Mouse (Mus musculus) lung, postnatal 10 days (tissue): ENCODE data around the gene Dcaf11.

Source experiments
- DNase-seq: peaks from one replicate; pipeline ENCODE4 v3.0.0; 2021

The Dcaf11 gene

DNA sequence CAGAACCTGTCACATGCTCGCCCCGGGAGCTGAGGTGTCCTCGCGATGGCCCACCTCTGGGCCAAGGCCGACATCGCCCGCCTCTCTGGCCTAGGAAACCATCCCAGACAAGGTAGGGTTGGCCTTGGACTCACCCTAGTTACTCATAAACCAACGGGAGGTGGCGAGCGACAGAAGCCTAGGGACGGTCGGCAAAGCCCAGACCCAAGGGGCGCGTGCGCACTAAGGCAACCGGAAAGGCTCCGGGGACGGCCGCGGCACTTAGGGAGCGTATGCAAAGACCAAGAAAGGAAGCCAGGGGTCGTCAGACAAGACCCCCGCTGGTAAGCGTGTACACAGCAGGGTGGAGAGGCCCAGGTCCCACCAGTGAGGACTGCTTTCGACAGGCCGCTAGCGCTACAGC lies at the start of gene Dcaf11:
TSS of gene Dcaf11 (plus strand) at position 208 of the 403 bp plus-strand sequence.
- peak; percentile 95 for DNase-seq

DNA sequence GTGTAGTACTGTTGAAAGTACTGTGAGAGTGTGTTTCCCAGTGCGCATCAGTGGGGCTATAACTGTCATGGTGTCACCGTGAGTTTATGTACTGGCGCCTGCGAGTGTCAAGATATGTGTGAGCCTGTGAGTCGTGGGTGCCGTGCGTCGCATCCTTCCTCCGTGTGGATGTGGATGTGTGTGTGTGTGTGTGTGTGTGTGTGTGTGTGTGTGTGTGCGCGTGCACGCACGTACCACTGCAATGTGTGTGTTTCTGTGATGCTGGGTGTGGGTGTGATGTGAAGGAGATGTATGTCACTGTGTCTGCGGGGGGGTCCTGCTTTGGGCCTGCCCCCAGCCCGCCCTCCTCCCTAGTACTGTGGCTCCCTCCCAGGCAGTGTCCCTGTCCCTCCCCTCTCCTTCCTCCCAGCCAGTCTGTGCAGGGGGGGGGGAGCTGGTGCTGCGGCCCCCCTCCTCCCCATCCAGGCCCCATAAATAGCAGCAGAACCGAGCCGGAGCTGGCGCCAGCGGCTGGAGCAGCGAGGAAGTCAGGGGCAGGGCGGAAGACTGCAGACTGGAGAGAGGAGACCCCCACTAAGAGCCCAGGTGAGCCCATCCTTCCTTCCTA lies 49.6 kb upstream of the Dcaf11 start, which contains the start of gene Cpne6:
TSS of gene Cpne6 (plus strand) at position 321 of the 607 bp plus-strand sequence.
- no peak for DNase-seq

DNA sequence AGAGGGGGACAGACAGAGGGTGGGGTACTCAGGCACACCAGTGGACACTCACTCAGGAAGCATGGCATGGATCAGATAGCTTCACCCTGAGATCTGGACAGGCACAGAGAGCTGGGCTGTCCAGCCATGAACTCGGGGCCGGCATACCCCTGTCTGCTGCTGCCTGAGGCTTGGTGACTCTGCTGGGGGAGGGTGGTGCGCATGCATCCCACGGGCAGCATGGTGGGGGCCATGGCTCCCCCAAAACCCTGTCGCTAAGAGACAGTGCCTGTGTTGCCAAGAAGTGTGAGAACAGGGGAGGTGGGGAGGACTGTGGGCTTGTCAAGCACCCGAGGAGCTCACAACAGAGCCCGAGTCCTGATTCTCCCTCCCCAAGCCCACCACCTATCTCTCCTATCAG lies 48.8 kb upstream of the Dcaf11 start:
- no peak for DNase-seq

DNA sequence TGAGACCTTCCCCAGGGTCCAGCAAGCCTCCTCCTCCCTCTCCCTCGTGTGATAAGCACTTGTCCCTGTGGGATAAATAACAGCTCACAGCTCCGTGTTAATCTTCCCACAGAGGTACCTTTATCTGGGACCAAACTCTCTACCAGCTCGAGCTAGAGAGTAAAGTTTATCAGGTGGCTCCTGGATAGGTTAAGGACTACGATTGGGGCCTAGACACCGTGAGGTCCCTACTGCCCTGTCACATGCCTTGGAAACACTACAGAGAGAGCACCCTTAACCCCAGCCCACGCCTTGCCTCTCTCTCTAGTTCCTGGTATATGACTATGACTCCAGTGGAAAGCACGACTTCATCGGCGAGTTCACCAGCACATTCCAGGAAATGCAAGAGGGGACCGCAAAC lies 45.9 kb upstream of the Dcaf11 start:
- no peak for DNase-seq

DNA sequence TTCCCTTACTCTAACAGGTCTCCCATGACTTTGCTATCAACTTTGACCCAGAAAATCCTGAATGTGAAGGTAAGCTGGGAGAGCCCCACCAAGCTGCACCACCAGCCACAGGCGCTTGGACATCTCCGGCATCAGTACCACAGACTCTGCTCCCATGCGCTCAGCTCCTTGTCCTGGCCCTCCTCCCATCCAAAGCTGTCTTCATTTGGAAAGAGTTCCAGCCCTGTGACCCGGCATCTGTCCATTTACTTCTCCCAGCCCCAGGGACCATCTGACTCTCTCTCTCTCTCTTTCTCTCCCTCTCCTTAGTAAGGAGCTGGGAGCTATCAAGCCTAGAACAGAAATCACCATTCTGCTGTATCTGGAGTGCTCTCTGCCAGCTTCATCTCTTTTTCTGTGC lies 44.0 kb upstream of the Dcaf11 start:
- no peak for DNase-seq

DNA sequence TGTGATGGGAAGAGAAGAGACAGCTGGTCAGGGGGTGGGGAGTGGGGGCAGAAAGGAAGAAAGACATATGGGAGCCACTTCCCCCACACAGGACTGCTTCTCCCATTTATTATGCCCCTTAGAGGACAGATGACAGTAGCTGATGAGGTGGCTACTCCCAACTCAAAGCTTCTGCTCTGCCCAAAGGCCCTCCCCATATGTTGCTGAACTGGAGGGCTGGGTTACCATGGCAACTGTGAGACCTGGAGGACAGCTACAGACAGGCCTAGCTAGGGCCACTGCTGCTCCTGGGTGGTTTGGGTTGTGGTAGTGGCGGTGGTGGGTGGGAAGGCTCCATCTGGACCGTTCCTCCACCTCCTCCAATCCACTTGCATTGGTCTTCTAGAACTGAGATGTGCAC lies 40.9 kb upstream of the Dcaf11 start:
- no peak for DNase-seq

DNA sequence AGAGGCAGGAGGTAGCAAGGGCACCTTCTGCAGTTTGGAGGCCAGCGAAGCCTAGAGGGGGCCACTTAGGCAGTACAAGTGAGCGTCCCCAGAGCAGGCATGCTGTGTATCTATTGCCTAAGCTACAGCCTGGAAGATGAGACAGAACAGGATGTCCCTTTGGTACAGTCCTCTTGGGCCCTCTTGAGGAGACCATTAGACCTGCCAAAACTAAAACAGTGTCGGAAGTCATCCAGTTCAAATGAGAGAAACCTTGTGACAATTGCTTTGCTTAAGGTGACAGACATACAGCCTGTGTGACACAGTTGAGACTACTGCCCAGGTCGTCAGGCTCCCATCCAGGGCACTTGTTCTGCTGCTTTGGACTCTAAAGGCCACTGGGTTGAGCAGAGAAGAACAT lies 40.2 kb upstream of the Dcaf11 start:
- no peak for DNase-seq

DNA sequence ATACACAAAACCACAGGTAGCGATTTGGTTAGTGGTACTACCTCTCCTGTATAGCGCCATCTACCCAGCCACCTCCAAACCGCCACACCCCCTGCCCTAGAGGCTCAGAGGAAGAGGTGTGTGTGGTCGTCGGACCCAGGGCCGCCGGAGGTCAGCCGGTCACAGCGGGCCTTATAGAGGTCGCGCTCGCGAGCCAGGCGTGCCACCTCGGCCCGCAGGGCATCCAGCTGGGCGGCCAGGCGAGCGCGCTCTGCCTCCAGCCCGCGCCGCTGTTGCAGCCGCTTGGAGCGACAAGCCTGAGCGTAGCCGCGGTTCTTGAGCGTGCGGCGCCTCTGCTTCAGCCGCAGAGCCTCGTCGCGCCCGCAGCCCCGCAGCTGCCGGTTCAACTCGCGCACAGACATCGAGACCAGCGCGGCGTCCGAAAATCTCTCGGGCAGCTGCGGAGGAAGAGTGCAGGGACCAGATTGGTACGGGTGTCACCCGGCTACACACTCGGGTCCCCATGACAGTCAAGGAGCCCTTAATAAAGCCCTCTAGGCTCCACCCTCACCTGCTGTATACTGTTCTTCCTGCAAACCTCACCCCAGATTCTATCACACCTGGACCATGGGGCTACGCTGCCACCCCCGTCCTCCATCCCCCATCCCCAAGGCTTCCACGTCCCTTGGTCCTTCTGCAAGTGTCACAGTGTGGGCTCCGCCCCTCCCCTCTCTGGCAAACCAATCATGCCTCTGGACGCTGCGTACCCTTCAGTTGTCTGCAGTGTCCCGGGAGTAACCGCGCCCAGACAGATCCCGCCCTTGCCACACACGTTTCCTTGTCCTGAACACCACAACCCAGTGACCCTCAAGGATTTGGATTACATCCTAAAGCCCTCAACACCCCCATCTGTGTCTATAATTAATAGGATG lies 39.1 kb upstream of the Dcaf11 start:
- DNase-seq: peak; percentile 41

DNA sequence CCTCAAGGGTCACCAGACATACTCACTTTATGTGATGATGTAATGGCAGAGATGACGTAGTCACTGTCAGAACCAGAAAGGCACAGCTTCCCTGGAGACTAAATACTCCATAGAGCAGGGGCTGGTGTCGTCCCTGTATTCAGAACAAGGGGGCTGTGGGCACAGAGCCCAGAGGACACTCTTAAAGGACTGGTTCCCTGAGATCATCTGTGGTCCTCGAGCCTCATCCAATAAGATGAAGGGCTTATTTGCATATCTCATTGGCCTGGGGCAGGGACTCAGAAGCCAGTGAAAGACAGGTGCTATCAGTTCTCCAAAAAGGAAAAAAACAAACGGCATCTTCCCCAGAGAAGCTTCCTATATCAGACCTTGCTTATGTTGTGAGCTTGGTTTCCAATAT lies 35.7 kb upstream of the Dcaf11 start:
- DNase-seq: no peak

DNA sequence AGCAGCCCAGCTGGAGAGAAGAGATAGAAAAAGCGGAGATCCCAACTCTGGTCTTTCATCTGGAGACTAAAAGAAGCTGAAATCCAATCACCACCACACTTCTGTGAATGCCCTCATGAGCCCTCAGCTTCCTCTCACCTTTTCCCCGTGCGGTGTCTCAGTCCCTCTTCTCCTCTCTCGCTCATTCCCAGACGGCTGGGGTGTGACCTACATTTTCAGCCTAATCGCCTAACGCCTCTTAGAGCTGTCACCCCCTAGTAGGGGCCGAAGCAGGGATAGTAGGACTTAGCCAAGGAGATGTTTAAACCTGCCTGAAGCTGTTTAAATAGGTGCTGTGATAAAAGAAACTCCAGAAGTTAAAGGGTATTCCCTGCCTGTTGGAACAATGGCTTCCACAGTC lies 35.0 kb upstream of the Dcaf11 start, which contains the start of gene Nrl:
TSS of gene Nrl (minus strand) at position 197 of the 400 bp plus-strand sequence.
- DNase-seq: no peak

DNA sequence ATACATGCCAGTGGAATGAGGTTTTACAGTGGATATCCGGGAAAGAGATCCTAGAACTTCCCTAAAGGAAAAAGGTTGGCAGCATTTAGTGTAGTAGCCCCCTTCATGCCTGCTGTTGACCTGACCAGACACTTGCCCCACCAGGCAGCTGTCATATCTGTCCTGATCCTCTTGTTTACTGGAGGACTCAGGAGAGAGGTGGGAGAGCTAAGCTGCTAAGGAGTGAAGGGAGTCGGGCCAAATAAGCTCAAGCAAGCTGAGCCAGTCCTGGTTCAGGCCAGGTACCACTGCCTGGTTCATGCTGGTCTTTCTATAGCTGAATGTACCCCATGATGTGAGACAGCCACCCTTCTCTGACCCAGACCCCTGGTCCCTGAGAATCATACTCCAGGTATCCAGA lies 33.1 kb upstream of the Dcaf11 start:
- no peak for DNase-seq

DNA sequence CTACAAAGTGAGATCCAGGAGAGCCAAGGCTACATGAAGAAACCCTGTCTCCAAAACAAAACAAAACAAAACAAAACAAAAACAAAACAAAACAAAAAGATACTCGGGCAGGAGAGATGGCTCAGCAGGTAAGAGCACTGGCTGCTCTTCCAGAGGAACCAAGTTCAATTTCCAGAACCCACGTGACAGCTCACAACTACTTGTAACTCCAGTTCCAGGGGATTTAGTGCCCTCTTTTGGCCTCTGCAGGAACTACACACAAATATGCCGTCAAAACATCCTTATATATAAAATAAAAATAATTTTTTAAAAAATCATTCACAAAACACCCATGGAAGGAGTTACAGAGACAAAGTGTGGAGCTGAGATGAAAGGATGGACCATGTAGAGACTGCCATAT lies 31.9 kb upstream of the Dcaf11 start:
- peak; percentile 51 for DNase-seq

DNA sequence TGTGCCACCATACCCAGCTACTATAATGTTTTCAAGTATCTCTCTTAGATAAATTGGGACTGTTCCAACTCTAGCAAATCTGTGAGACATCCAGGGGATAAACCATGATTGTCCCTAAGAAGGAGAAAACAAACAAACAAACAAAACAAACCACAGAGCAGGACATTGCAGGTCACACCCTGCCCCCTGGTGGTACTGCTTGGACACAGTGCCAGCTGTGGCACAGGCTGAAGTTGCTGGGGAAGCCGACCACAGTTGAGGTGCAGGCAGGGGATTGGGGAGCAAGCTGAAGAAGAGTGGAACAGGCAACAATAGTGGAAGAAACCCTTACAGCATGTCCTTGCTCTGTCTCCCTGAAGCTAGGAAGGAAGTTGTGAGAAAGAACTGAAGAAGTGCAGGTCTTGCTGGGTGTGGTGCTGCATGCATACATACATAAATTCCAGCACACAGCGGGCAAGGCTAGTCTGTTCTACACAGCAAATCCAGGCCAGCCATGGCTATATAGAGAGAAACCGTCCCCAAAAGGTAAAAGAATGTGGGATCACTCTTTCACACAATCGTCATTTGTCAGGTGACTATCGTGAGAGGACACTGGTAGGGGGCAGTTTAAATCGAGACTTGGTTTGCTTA lies 23.6 kb upstream of the Dcaf11 start:
- peak; percentile 66 for DNase-seq

DNA sequence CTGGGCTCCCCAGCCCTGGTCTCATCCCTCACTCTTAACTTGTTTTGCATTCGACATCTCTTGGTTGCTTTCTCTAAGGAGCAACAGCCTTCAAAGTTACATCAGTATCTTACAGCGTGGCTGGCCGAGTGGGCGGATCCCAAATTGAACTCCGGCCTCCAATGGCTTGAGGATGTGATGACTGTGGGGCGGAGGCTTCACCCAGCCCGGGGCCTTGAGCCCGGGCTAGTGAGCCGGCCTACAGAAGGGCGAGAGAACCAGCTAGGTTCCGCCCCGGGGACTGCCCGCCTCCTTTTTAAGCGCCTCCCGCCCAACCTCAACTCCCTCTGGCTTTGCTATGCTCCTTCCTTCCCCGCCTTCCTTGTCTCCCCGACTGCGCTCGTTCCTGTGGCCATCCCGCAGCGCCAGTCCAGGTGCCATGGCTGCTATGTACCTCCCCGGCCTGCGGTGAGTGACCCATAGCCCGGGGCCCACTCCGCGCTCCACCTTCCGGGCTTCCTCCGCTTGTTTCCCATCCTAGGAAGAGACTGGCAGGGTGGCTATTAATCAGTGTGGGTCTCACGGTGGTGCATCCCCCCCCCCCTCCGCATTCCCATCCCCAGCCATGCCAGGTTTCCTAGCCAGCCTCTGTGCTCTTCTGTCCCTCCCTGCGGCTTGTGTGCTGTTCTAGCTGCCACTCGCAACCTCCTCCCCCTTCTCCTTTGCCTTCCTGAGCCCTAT lies 19.6 kb upstream of the Dcaf11 start, which contains the start of gene Pck2:
TSS of gene Pck2 (plus strand) at position 200 of the 720 bp plus-strand sequence.
- peak; percentile 96 for DNase-seq

DNA sequence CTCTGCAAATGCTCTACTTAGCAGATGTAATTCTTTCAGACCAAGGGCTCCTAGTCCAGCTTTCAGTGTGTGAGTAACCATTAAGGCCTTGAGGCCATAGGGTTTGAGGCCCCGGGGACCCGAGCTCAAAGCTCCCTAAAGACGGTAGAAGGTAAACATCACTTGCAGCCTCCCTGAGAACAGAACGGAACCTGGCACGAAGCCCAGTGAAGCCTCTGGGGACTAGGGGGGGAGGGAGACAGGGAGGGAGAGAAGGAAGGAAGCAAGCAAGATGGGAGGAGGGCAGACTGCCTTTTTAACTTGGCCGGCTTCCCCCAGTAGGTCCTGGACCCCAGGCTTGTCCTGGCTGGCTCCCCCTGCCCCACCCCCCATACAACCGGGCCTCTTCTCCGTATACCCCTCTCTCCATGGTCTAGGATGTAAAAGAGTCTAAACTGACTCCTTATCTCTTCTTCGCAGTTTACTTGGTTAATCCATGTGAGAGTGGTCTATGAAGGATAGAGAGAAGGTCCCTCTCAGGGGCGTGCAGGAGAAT lies 19.0 kb upstream of the Dcaf11 start:
- peak; percentile 93 for DNase-seq

DNA sequence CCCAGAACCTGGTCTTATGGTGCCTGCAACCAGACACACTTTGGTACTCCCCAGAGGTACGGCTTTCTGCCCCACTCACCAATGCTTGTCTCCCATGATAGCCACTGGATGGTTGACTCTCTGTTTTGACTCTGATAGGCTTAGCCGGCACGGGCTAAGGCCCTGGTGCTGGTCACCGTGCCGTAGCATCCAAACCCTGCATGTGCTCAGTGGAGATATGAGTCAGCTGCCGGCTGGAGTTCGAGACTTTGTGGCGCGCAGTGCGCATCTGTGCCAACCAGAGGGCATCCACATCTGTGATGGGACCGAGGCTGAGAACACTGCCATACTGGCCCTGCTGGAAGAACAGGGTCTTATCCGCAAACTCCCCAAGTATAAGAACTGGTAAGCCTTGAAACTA lies 17.5 kb upstream of the Dcaf11 start:
- DNase-seq: no peak

DNA sequence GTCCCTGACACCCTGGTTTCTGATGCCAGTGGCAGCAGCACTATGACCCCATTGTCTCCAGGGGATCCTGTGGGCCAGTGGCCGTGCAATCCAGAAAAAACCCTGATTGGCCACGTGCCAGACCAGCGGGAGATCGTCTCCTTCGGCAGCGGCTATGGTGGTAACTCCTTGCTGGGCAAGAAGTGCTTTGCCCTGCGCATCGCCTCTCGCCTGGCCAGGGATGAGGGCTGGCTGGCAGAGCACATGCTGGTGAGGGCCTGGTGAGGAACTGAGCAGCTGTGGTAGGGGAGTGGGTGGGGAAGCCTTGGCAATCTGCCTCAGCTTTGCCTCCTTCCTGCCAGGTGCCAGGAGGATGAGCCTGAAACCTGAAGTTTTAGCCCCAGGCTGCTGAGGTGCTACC lies 15.5 kb upstream of the Dcaf11 start:
- no peak for DNase-seq

DNA sequence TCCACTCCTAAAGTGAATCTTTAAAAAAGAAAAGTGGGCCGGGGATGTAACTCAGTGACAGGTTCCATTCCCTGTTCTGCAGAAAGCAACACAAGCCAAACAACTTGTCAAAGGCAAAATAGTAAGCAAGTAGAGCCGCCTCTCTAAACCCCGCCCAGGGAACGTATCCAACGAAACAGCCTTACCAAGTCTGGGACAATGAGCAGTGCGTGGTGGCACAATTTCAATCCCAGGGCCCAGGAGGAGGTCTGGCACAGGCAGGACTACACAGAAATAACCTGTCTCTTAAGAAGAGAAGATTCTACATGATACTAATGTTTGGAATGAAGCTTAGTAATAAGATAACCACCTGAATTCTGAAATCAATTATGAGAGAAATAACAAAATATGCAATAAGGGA lies 9.6 kb upstream of the Dcaf11 start:
- no peak for DNase-seq

DNA sequence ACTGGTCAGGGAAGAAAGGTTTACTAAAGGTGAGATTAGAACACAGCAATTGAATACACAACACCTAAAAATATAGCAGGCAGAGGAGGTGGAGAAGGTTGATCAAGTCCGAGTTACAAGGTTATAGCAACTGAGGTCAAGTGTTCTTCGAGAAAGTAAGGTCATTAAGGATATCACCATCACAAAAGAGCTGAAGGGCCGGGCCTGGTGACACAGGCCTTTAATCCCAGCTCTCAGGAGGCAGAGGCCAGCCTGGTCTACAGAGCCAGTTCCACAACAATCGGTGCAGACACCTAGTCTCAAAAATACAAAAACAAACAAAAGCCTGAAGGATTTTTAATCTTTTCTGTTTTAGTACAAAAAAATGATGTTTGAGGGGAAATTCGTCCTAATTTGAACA lies 8.5 kb upstream of the Dcaf11 start:
- no peak for DNase-seq

DNA sequence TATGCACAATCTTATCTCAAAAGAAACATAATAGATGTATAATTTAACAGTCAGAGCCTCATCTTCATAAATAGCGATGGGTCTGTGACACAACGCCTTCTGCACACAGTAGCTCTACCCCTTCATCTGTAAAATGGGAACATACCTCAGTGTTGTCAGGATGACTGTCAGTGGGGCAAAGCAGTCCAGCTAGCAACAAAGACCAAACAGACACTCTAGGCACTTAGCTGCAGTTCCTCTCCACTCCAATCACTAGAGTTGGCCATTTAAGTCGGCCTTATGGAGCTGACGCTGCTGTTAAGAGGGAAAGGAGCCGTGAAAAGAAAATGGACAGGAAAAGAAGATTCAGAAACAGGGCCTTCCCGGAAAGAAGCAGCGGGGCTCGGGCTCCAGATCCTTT lies 8.0 kb upstream of the Dcaf11 start:
- DNase-seq: no peak

DNA sequence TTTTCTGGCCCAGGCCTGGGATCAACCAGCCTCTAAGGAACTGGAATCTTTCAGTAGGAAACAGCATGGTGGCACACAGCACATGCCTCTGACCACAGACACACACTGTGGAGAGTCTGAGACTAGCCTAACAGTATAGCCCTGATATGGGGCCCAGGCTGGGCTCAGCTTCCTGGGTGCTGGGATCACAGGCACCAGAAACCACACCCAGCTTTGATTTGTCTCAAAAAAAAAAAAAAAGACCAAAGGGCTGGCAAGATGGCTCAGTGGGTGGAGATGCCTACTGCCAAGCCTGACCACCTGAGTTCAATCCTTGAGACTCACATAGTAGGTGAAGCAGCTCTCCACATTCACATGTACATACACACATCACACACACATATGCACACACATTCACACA lies 5.2 kb upstream of the Dcaf11 start:
- no peak for DNase-seq

DNA sequence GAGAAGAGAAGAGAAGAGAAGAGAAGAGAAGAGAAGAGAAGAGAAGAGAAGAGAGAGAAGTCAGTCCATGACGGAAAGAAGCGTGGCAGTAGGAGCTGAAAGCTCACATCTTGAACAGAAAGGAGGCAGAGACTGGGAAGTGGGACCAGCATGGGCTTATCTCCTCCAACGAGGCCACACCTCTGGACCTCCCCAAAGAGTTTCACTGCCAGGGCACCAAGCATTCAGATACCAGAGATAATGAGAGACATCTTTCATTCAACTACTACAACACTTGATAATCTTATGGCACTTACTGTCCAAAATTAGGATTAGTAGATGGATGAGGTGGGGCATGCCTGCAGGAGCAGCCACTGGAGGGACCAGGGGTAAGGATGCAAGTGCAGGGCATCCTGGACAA lies 4.0 kb upstream of the Dcaf11 start:
- DNase-seq: no peak

DNA sequence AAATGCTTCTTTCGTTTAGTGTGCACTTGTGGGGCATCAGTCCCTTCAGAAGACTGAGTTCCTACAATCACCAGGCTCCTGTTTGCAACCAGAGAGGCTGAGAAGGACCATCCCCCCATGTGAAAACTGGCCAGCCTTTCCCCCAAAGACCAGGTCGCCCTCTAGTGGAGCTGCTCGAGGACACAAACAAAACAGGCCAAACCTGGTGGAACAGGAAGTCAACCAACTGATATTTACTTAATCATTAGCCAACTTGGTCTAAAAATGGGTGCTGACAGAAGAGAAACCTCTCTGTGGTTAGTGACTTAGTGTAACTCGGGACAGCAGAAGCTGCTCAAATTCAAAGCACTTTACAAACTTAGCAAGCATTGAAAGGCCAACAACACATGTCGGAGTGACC lies 2.8 kb upstream of the Dcaf11 start:
- peak; percentile 96 for DNase-seq
